Mouse (Mus musculus) adrenal gland, adult 2 months (tissue): ENCODE measurements around the gene Anks1b. TPM values are rescaled to one million over a fixed set of nuclear protein-coding genes. Genes with fewer than 3 reads are reported as not detected.

Source experiments
- DNase-seq: peaks from one replicate; pipeline ENCODE4 v3.0.0; 2021
- polyA plus RNA-seq: library from polyadenylated mRNA; depleted of rRNA; stranded (reverse); fragments of >200 nt; gene quantifications from 2 replicates; pipeline ENCODE4 v1.2.3, GENCODE M21; 2012
- total RNA-seq, 2 experiments: library from RNA; stranded (reverse); gene quantifications; 2 replicates each; pipeline ENCODE4 v1.2.3; 2021

Gene Anks1b
- total and polyA plus RNA-seq, 3 experiments: 0.31 to 0.86 (median 0.72) TPM

DNA sequence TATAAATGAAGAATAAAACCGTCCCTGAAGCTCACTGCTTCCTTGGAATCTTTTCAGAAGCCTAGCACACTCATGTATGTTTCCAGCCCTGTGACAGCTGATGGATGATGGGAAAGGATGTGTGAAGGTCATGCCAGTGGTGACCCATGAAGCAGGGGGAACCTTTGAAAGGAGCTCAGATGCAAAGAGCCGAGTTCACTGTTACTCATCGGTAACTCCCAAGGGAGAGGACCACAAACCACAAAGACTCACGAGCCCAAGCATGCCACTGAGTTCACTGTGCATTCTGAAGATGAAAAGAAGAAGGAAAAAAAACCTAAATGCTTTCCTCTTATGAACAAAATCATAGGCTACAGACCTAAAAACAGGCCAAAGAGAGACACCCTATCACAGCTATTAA is 859.5 kb downstream of the Anks1b start:
- no peak for DNase-seq

DNA sequence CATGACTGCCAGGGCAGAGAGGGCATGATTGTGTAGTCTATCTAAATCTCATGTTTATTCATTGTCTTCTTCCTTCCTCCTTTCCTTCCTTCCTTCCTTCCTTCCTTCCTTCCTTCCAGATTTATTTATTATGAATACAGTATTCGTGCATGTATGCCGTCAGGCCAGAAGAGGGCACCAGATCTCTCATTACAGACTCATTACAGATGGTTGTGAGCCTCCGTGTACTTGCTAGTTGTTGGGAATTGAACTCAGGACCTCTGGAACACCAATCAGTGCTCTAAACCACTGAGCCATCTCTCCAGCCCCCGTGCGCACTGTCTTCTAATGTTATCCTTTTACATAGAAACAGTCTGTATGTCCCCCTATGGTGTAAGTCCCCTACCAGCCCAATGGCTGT is 860.3 kb downstream of the Anks1b start:
- peak; percentile 12 for DNase-seq

DNA sequence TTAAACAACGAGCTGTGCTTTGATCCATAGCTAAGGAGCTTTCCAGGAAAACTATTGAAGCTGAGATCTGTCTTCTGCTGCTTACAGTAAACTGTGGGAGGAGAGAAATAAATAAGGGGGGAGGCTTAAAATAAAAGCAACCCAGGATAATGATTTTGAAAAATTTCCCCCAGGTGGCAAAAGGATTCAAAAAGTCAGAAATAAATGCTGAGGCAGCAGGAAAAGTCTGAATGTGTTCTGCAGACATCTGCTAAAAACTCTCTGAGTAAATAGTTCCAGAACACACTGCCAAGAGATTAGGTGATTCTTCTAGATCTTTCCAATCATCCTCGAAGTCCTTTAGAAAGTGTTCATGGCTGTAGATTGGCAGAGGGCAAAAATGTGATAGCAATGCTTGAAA is 865.2 kb downstream of the Anks1b start:
- DNase-seq: no peak

DNA sequence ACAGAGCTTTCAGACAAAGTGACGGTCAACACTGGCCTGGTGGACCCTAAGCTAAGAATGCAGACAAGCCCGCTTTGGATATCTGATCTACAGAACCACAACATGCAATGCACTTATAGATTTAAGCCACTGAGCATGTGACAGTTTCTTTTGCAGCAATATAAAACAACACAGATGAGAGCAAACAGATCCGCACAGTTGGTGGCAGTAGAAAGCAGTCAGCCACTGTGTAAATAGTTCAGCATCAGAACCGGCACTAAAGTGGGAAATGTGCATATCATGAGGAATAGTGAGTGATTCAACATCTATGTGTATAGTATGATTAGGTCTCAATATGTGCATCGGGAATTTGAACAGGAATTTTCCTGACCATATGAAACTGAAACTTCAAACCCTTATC is 867.6 kb downstream of the Anks1b start:
- no peak for DNase-seq

DNA sequence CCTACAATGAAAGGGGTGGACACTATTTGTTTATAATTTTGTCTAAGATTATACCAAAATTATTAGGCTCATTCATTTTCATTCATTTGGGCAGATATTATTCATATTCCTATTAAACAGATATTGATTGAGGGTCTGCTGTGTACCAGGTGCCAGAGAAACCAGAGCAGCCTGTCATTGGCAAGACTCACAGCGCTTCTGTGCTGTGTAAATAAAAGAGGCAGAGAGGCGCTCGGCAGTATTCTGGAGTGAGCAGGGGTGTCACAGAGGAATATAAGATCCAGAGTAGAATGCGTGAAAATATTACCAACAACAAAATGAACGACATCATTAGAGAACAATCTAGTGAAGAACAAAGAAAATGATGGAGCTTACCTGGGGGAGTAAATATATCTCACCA is 878.6 kb downstream of the Anks1b start:
- no peak for DNase-seq

DNA sequence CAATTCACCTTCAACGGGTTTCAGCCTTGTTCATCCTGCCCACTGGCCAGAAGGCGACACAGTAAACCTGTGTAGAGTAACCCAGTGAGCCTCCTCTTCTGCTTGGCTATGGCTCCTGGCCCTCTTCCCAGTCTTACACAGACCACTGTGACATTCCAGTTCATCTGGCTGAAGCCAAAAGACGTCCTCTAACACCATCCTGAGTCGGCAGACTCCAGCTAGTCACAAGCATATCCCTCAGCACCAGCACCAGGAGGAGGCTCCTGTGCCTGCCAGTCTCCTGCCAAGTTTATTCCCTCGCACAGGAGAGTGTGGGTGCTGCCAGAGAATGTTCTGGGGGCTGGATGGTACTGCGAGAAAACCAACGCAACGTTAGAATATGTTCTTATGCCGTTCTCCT is 879.8 kb downstream of the Anks1b start:
- no peak for DNase-seq

DNA sequence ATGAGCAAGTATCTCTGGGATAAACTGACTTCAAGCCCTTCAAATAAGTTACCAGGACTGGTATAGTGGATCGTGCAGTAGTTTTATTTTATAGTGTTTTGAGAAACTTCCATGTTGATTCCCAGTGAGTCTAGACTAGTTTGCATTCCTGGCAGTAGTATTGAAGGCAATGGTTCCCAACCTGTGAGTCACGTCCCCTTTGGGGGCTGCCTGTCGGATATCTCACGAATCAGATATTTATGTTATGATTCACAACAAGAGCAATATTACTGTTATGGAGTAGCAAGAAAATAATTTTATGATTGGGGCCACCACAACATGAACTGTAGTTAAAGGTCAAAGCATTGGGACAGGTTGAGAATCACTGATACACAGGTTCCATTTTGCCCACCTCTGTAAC is 884.5 kb downstream of the Anks1b start:
- no peak for DNase-seq

DNA sequence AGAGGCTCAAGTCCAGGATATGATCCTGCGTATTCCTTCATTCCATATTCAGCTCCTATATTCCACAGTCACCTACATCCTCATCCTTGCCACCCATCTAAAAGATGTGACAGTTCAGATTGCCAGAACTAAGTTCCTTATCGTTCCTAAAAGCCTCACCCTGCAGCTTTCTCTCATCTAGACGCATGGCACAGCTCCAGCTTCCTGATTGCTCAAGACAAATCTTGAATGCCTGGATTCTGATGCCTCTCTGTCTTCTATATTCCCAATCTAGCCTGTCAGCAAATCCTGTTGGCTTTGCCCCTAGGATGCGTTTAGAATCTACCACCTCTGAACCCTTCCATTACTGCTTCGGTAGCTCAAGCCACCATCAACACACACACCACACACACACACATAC is 886.6 kb downstream of the Anks1b start:
- DNase-seq: peak; percentile 10

DNA sequence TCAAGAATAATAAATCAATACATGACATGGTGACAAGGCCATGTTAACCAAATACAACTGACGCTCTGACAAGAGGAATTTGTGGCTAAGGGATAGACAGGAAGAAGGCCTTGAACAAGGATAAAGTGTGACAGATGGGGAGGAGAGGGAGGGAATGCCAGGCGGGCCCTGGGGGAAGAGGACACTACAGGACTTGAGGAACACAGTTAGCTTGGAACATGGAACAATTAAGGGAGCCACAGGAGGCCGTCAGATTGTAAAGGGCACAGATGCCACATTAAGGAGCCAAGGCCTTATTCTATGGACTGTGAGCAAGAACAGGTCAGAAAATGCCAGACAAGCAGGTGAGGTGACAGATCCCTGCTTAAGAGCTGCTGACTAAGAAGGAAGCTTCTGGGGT is 893.0 kb downstream of the Anks1b start:
- peak; percentile 7 for DNase-seq

DNA sequence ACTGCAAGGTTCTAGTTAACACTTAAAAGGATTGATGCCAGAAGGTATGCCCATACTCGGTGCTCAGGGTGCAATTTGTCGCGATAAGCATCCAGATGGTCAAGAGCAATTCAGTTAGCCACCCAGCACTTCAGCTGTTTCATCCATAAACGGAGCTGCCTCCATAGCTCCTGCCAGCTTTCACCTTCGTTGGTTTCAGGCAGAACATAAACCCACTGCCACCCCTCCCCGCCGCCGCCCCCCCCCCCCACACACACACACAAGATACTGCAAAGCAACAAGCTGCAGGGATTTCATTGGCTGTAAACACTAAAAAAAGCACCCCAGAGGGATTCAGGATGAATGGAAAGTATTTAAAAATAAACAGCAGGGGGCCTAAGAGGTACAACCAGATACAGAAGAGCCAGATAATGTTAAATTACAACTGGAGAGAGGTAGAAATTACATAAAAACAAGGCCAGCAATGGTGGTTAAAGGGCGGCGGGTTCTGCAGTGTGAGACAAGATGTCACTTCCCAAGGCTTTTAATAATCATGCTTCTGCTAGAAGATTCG is 897.2 kb downstream of the Anks1b start:
- no peak for DNase-seq

DNA sequence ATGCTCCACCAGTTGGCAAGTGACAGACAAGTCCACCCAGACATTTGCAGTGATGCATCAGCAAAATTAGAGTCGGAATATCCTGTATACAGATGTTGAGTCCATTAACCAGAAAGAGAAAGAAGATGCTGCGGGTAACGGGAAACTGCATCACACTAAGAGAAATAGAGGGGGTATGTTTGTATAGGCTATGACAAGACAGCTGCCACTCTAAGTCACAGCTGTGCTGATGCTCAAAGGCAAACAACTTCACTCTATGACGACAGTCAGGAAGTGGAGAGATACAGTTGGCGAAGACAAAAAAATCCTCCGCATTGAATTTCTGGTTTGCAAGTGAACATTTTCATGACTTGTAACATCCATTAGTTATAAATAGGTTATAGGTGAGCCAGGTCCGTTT is 897.7 kb downstream of the Anks1b start:
- no peak for DNase-seq

DNA sequence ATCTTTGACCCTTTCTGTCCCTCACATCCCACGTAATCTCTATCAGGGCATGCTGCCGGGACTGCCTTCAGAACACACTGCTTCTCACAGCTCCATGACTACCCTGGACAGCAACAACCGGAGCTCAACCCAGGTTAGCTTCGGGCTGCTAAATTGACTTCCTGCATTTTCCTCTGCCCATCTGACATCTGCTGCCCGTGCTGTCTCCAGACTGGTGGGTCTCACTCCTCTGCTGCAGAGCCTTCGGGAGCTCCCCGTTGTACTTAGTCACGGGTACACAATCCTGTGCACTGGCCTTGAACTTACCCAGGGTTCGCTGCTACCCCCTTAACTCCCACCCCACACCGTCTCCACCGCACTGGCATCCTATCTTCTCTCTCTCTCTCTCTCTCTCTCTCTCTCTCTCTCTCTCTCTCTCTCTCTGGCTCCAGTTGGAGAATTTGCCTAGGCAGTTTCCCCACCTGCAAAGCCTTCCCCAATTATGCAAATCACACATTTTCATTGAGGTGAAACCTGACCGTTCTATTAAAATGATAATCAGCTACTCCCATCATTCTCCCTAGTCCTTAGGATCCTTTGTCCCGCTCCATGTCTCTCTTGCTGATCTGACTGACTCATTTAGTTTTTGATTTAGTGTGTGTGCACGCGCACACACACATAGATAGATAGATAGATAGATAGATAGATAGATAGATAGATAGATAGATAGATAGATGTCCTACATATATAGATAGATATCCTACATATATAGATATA is 898.3 kb downstream of the Anks1b start:
- no peak for DNase-seq

DNA sequence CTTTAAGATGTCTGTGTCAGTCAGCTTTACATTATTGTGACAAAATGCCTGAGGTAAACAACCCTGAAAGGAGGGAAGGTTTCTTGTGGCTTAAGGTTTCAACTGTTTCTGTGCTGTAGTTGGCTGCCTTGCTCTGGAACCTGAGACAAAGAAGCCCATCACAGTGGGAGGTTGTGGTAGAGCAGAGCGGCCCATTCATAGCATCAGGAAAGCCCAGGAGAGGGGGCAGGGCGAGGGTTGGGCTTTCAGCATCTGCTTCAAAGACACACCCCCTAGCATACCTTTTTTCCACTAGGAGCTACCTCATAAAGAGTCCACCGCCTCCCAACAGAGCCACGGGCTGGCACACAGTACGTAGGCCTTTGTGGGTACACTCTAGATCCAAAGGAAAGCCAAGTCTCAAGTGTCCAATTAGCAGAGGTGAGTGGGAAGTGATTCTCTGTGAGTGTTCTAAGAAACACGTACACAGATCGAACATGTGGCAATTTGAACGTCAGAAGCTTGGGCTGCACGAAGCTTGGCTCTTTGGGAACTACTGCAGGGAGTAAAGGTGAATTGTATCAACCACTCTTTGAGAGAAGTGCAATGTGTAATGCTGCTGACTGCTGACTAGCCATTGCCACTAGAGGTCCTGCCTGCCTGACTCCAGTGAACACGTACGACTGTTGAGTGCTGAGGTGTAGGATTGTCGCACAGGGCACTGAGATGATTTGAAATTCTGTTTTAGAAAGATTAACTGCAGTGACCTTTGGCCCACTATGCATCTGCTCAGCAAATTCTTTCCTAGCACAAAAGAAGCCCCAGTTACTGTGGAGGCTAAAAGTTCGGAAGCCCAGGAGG is 906.5 kb downstream of the Anks1b start:
- no peak for DNase-seq

DNA sequence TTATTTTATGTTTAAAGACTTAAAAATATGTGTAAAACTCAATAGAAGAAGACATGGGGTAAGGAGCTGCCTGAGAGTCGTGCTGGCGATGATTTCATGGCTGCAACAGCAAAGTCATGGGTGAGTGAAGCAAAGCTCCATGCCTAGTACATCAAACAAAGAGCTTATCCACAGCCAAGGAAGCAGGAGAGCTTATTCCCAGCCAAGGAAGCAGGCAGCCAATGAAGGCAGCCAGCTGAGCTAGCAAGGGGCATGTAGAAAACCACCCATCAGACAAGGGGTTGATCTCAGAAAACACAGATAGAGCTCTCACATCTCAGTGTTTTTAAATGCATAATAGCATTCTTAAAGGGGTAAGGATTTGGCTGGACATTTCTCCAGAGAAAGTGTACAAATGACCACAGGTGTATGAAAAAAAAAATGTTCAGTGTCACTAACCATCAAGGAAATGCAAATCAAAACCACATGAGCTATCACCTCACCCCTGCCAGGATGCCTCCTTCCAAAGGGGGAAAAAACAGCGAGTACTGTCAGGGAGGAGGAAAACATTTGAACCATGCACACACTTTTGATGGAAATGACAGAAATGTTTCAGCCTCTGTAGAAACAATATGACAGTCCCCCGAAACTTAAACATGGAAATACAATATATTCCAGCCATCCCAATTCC is 911.8 kb downstream of the Anks1b start:
- no peak for DNase-seq

DNA sequence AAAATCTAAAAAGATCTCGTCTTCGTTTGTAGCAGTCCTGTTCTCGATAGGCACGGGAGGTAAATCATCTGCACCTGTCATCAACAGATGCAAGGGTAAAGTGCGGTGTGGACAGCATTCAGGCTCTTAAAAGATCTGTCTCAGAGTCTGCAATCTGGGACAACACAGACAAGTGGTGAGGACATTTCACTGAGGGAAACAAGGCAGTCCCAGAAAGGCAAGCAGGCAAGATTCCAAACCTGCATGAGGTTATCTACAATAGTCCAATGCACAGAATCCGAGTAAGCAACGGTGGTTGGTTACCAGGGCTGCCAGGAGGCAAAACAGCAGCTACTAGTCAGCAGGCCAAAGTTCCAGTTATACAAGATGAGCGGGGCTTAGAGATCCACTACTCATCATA is 912.4 kb downstream of the Anks1b start:
- DNase-seq: no peak

DNA sequence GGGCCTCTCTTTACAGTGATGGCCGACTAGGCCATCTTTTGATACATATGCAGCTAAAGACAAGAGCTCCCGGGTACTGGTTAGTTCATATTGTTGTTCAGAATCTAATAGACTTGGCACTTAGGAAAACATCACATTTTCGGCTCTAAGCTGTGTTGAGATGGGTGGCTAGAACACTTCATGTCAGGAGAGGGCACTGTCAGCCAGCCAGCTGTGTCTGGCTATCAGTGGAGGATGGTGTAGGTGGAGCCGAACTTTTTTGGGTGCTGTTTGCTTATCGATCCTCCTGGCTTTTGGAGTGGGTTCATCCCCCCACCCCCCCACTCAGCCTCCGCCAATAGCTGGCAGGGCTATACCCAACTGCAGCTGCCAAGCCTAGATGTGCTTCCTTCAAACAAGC is 929.8 kb downstream of the Anks1b start:
- DNase-seq: no peak

DNA sequence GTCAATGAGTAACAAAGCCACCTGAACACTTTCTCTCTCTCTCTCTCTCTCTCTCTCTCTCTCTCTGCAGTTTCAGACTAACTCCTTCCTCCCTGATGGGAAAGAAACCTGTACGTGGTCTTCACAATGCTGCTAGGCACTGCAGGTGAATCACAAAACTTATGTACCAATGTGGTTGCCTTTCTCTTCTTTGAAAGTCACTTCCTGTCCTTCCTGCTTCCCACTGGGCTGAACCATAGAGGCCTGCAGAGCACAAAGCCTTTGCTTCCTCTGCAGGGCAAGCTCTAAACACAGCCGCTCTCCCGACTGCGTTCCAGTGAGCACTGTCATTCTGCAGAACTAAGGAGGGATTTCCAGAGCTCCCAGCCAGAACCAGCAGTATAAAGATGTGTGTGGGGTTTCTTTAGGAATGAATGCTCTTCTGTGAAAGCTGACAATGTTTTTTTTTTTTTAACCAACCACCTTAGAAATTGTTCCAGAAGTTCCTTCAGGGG is 931.3 kb downstream of the Anks1b start:
- no peak for DNase-seq

DNA sequence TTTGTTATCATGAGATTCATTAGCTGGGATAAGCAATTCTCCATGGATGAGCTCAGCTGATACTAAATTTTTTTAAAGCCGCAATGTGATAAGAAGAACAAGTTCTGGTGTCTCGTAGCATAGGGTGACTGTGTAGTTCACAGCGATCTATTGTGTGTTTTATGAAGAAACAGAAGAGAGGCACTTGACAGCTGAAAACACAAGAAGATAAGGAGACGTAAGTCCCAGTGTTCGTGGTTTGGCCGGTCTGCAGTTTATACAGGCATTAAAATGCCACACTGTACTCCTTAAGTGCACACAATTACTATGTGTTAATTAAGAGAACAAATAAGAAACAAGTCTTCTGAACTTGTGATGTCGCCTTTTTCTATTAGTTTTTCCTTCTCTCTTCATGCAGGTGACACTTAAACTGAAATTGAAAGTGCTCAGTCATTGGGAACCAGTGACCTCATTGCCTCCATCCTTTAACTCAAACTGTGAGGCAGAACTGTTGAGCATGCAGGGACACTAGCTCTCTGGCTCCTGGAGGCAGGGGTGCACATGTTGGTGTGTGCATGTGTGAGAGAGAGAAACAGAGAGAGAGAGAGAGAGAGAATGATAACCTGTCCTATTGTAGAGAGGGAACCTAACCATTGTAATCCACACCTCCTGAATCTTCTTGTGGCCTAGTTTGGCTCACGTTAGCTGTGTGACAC is 935.5 kb downstream of the Anks1b start:
- DNase-seq: no peak

DNA sequence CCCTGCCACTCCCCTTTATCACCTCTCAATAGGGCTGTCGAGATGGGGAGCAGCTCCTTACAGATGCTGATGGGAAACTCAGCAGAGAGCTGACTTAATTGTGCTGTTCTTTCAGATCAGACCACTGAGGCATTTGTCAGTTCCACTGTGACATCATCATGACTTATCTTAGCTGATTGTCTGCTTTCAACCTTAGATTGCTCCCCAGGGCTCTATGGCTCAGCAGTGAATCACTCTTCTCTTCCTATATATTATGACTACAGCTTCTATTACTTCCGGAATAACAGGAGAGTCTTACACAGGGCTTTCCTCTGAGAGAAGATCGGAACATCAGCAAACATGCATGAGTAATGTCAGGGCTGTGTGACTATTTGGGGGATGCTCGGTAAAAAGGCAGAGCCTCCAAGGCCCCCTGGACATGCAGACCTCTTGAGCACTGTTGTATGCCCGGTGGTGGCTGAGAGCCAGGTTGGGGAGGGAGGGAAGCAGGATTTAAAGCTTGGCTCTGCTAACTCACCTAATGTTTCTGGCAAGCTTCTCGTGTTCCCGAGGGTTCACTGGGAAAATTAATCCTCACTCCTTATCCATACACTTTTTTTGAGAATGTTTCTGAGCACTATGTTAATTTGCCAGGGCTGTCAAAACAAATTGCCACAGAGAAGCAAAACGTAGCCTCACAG is 936.7 kb downstream of the Anks1b start:
- DNase-seq: no peak

DNA sequence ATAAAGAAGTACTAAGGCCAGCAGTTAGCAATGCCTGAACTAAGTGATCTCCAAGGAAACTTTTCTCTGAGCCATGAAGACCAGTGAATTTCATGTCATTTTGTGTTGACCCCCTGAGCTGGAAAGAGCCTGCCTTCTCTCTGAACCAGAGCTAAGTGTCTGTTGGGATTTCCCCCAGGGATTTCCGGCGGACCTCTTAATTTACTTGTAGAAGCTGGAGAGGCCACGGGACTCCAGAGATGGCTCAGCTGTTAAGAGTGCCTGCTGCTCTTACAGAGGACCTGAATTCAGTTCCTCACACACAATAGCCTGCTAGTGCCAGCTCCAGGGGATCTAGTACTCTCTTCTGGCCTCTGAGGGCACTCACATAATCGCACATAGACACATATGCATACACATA is 938.1 kb downstream of the Anks1b start:
- no peak for DNase-seq

DNA sequence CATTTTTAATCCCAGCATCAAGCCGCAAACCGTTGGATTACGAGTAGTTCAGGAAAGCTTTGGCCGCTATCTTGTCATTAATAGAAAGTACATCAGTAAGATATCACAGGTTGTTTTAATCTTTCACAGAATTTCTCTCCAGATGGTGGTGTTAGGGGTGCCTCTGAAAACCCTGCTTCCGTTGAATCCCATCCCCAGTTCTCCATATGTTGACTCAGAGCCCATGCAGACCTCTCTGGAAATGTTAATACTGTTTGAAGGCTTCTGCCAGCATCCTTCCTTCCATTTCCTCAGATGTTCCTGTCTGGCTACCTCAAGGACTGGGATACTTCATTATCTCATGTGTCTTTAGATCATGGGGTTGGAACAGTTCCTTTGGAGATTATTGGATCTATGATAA is 940.0 kb downstream of the Anks1b start:
- DNase-seq: no peak
